Mouse (Mus musculus) brain, embryonic 14.5 days (tissue): ENCODE measurements around the gene Rnase4. TPM values are rescaled to one million over a fixed set of nuclear protein-coding genes. Genes with fewer than 3 reads are reported as not detected.

Source experiments
- DNase-seq: peaks from one replicate; pipeline ENCODE4 v3.0.0-alpha.2; 2011; ENCODE audit warnings: low read depth
- CTCF ChIP-seq: fragments of 200-500 bp; IDR thresholded peaks from 2 replicates; pipeline ENCODE4 v1.5.1; 2012; ENCODE audit warnings: inconsistent platforms, mild to moderate bottlenecking, moderate library complexity, borderline replicate concordance; ENCODE audit not compliant: insufficient read depth, insufficient read length; ENCODE audit errors: extremely low read depth
- POLR2A ChIP-seq: fragments of 200-500 bp; IDR thresholded peaks from 2 replicates; pipeline ENCODE4 v1.6.1; 2012; ENCODE audit warnings: mild to moderate bottlenecking, inconsistent platforms, borderline replicate concordance; ENCODE audit not compliant: poor library complexity, insufficient read depth, insufficient read length, severe bottlenecking; ENCODE audit errors: extremely low read depth
- polyA plus RNA-seq: library from polyadenylated mRNA; depleted of rRNA; stranded (reverse); fragments of >200 nt; gene quantifications from 2 replicates; pipeline ENCODE4 v1.2.3, GENCODE M21; 2012

The Rnase4 gene
- polyA plus RNA-seq, 1 experiment = 18.2 TPM

- TF ChIP-seq POLR2A = no peak
- TF ChIP-seq CTCF = no peak
- no peak for DNase-seq
Measured at GRCm38 (mm10) chr14:51074335-51074734, 16.5 kb upstream of the Rnase4 start, which contains the start of gene Olfr750. Gene Olfr750 (minus strand): TSS chr14:51074435.

- no peak for DNase-seq
- TF ChIP-seq POLR2A = no peak
- TF ChIP-seq CTCF = no peak
Measured at GRCm38 (mm10) chr14:51079180-51079579, 11.7 kb upstream of the Rnase4 start.

GRCm38 (mm10) chr14:51081035-51081434, 9.8 kb upstream of the Rnase4 start:
- TF ChIP-seq CTCF (no peak), POLR2A (no peak)
- no peak for DNase-seq

- TF ChIP-seq POLR2A (no peak), CTCF (no peak)
- peak; percentile 63 for DNase-seq
Measured at GRCm38 (mm10) chr14:51082599-51083581, 8.0 kb upstream of the Rnase4 start.

- TF ChIP-seq POLR2A = no peak
- no peak for TF ChIP-seq CTCF
- DNase-seq = no peak
Measured at GRCm38 (mm10) chr14:51083805-51084204, 7.1 kb upstream of the Rnase4 start.

- no peak for TF ChIP-seq CTCF
- TF ChIP-seq POLR2A = no peak
- DNase-seq = no peak
Measured at GRCm38 (mm10) chr14:51085086-51085485, 5.8 kb upstream of the Rnase4 start.

- TF ChIP-seq POLR2A = no peak
- no peak for TF ChIP-seq CTCF
- no peak for DNase-seq
Measured at GRCm38 (mm10) chr14:51085911-51086310, 5.0 kb upstream of the Rnase4 start.

GRCm38 (mm10) chr14:51087762-51088161, 3.1 kb upstream of the Rnase4 start:
- peak; percentile 34 for DNase-seq
- TF ChIP-seq POLR2A (no peak), CTCF (no peak)

- TF ChIP-seq CTCF = no peak
- TF ChIP-seq POLR2A = no peak
- peak; percentile 83 for DNase-seq
Measured at GRCm38 (mm10) chr14:51088166-51088969, 2.5 kb upstream of the Rnase4 start.

- DNase-seq = peak; percentile 98
- no peak for TF ChIP-seq POLR2A
- TF ChIP-seq CTCF = no peak
Measured at GRCm38 (mm10) chr14:51088970-51089673, 1.8 kb upstream of the Rnase4 start.

GRCm38 (mm10) chr14:51089674-51090076, 1.2 kb upstream of the Rnase4 start:
- no peak for DNase-seq
- TF ChIP-seq CTCF (no peak), POLR2A (no peak)

GRCm38 (mm10) chr14:51090077-51090781, 648 bp upstream of the Rnase4 start:
- DNase-seq = peak; percentile 87
- TF ChIP-seq CTCF (no peak), POLR2A (no peak)
